Mouse (Mus musculus) kidney, adult 2 months (tissue): ENCODE data around the gene Tmcc1. TPM values are rescaled to one million over a fixed set of nuclear protein-coding genes. Genes with fewer than 3 reads are reported as not detected.

ENCODE experiments used
- DNase-seq: peaks from one replicate; pipeline ENCODE4 v3.0.0; 2021
- H3K27ac ChIP-seq: fragments of 200-500 bp; 2 replicates; pipeline ENCODE4 v1.5.1; 2012; ENCODE audit warnings: low read depth, low read length, control low read depth, inconsistent platforms; ENCODE audit not compliant: insufficient read depth
- H3K27me3 ChIP-seq: fragments of 200-500 bp; replicated peaks from 2 replicates; pipeline ENCODE4 v1.6.1; 2012; ENCODE audit warnings: mild to moderate bottlenecking, moderate library complexity, low read length, inconsistent platforms; ENCODE audit not compliant: control insufficient read depth, insufficient read depth
- H3K36me3 ChIP-seq: fragments of 200-500 bp; 2 replicates; pipeline ENCODE4 v1.6.1; 2012; ENCODE audit warnings: mild to moderate bottlenecking, moderate library complexity, low read length, inconsistent platforms; ENCODE audit not compliant: control insufficient read depth, insufficient read depth
- H3K4me1 ChIP-seq: fragments of 200-500 bp; 2 replicates; pipeline ENCODE4 v1.6.1; 2011; ENCODE audit warnings: low read length; ENCODE audit not compliant: control insufficient read depth, insufficient read depth
- H3K4me3 ChIP-seq: fragments of 200-500 bp; 2 replicates; pipeline ENCODE4 v1.5.1; 2011; ENCODE audit warnings: mild to moderate bottlenecking, low read depth, low read length, control low read depth; ENCODE audit not compliant: insufficient read depth
- CTCF ChIP-seq: fragments of 200-500 bp; conservative IDR thresholded peaks from 2 replicates; pipeline ENCODE4 v1.5.1; 2011; ENCODE audit warnings: low read depth, mild to moderate bottlenecking, control low read depth, low read length, moderate library complexity, mixed read lengths; ENCODE audit not compliant: insufficient read depth, insufficient read length
- POLR2A ChIP-seq: fragments of 200-500 bp; IDR thresholded peaks from one replicate; pipeline ENCODE4 v1.6.1; 2011; ENCODE audit warnings: low read depth, low read length, control low read depth
- WGBS: fragments of 180-500 bp; shearing (Covaris S2); methylation state at CpG from one replicate; pipeline ENCODE4 v1.1.7; 2018; 5-methylcytosine and 5-hydroxymethylcytosine counted together
- polyA plus RNA-seq: library from polyadenylated mRNA; depleted of rRNA; stranded (reverse); fragments of >200 nt; gene quantifications from 2 replicates; pipeline ENCODE4 v1.2.3, GENCODE M21; 2012

Gene Tmcc1
- polyA plus RNA-seq, 1 experiment = 10.1 TPM

DNA sequence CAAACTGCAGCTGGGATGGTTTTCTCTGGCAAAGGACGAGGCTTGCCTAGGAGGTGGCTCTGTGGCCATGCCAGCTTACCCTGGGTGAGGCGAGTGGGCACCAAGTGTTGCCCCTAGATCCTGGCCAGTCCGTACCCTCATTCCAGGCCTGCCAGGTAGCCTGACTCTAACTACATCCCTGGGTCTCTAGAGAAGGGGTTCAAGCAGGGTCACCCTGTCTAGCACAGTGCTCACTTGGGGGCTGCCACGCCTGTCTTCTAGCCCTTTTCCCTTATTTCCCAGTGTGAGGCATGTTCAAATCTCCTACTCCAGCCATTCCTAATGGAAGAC is 187.4 kb downstream of the Tmcc1 start:
- no peak for DNase-seq
- no peaks in the 10 kb centered on the region for H3K27me3 ChIP-seq
- peak overlapping the region; percentile 94 for H3K27ac ChIP-seq
- peaks cover 12% of the 10 kb centered on the region for H3K4me1 ChIP-seq
- H3K36me3 ChIP-seq = no peaks in the 10 kb centered on the region
- no peak for TF ChIP-seq POLR2A
- no peak for TF ChIP-seq CTCF
- 76% methylated on average over 4 of the region's 4 CpGs for WGBS
- H3K4me3 ChIP-seq = no peak overlapping the region

DNA sequence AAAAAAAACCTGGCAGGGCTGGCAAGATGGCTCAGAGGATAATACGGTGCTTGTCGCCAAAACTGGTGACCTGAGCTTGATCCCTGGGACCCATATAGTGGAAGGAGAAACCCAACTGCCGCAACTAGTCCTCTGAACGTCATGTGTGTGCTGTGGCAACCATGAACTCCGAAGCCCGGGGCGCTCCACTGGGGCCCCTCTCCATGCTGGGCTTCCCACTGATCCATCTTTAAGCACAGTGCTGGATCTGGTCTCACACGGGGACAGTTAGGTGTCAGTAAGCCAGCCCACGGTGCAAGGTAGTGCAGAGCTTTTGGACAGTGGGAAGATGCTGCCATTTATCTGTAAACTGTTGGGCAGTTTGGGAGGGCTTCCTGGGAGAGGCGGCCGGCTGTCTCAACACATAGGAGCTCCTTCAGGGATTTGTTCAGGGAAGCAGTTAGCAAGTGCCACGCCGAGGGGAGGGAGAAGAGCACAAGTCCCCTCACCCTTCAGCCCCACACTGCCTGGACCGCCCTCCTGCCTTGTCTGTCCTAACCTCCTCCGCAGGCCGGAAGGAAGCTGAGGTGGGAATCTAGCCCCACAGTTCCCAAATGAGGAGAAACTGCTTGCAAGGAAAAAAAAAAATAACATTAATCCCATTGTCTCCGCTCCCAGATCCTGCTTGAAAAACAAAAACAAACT is 187.9 kb downstream of the Tmcc1 start:
- Histone ChIP-seq H3K4me3 (no peak overlapping the region), H3K27me3 (no peaks in the 10 kb centered on the region), H3K4me1 (peaks cover 12% of the 10 kb centered on the region), H3K27ac (peak overlapping the region; percentile 94), H3K36me3 (no peaks in the 10 kb centered on the region)
- peak; percentile 70 for DNase-seq
- 70% methylated on average over 17 of the region's 17 CpGs for WGBS
- TF ChIP-seq POLR2A (no peak), CTCF (no peak)

DNA sequence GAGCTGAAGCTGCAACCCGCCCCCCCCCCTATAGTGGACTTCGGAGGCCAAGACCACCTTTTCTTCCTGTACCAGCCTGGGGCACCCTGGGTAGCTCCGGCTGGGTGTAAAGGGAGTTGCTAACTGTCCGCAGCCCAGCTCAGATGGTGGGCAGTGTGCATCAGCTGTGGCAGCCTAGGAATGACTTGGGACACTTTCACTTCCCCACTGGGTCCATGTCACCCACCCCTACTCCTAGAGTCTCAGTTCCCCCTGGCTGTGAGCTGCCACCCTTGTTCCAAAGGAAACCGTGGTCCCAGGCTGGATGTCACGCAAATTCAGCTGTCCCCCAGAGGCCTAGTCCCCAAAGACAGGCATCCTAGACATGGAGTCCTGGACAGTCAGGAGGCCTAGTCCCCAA is 188.6 kb downstream of the Tmcc1 start:
- TF ChIP-seq POLR2A (no peak), CTCF (no peak)
- Histone ChIP-seq H3K4me3 (no peak overlapping the region), H3K27ac (peak overlapping the region; percentile 90), H3K4me1 (peaks cover 12% of the 10 kb centered on the region), H3K27me3 (no peaks in the 10 kb centered on the region), H3K36me3 (no peaks in the 10 kb centered on the region)
- WGBS = 83% methylated on average over 6 of the region's 6 CpGs
- DNase-seq = no peak

DNA sequence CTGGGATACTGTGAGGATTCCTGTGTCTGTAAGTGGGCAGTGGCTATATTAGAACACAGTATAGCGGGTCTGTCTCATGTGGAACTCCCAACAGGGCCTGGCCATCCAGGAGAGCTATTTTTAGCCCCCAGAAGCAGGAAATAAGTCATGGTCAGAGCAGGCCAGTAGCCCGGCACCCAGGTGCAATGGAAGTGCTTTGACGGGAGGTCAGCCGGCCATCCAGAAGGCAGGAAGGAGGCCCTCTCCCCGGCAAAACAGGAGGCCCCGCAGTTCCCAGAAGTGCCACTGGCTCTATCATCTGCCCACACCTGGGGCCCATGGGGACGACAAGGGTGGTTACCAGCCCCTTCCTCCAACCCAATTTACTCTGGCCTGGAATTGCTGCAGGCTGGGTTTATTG is 189.2 kb downstream of the Tmcc1 start:
- no peaks in the 10 kb centered on the region for H3K36me3 ChIP-seq
- H3K27ac ChIP-seq = peak overlapping the region; percentile 90
- 47% methylated on average over 7 of the region's 7 CpGs for WGBS
- peaks cover 12% of the 10 kb centered on the region for H3K4me1 ChIP-seq
- DNase-seq = peak; percentile 72
- TF ChIP-seq POLR2A (no peak), CTCF (no peak)
- no peaks in the 10 kb centered on the region for H3K27me3 ChIP-seq
- no peak overlapping the region for H3K4me3 ChIP-seq

DNA sequence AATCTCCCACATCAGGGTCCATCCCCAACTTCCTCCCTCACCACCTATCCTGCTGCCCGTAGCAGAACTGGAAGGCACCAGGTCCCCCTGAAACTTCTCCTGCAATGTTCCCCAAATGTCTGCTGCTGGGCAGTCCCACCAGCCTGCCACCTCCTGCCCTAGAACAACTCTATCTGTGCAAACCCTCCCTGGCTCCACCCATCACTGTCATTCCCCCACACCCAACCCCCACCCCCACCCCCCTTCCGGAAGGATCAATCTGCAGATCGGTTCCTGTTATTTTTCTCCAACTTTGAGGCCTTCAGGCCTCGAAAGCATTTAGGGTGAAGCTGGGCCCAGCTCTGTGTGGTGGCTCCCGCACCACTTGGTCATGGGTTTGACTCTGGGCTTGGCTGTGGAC is 189.8 kb downstream of the Tmcc1 start:
- TF ChIP-seq CTCF = no peak
- TF ChIP-seq POLR2A = no peak
- 69% methylated on average over 5 of the region's 5 CpGs for WGBS
- peaks cover 12% of the 10 kb centered on the region for H3K4me1 ChIP-seq
- no peaks in the 10 kb centered on the region for H3K36me3 ChIP-seq
- no peaks in the 10 kb centered on the region for H3K27me3 ChIP-seq
- H3K27ac ChIP-seq = peak overlapping the region; percentile 90
- H3K4me3 ChIP-seq = no peak overlapping the region
- DNase-seq = no peak

DNA sequence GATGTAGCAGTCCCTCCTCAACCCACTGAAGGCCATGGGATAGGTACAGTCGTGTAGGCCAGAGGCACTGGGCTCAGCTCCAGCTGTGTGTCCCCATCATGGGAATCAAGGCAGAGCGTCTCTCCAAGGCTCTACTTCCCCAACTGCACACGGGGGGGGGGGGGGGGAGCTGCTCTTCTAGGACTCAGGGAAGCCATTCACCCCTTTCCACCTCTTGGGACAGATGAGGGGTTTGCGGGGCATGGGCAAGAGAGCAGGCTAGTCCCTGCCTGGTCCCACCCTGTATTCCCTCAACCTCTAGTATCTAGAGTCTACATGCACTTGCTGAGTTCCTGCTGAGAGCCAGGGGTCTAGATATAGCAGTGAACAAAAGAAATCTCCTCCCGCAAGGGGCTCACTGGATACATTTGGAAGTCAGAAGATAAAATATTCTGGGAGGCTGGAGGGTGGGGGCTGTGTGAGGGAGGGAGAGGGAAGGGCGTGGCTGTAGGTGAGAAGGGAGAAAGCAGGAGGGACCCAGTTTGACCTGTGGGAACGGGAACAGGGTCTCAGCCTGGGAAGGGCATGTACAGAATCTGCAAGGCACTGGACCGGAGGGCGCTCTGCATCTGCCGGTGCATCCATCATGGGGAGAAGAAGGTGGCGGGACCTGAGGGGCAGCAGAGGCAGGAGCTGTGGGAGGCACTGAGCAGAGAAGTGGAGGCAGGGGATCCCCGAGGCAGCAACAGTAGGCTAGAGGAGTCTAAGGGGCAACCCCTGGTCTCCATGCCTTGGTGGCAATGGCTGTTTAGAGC is 190.8 kb downstream of the Tmcc1 start:
- Histone ChIP-seq H3K4me3 (no peak overlapping the region), H3K36me3 (no peaks in the 10 kb centered on the region), H3K4me1 (peaks cover 12% of the 10 kb centered on the region), H3K27me3 (no peaks in the 10 kb centered on the region), H3K27ac (no peak overlapping the region)
- TF ChIP-seq CTCF (no peak), POLR2A (no peak)
- no peak for DNase-seq
- WGBS = 75% methylated on average over 12 of the region's 12 CpGs

DNA sequence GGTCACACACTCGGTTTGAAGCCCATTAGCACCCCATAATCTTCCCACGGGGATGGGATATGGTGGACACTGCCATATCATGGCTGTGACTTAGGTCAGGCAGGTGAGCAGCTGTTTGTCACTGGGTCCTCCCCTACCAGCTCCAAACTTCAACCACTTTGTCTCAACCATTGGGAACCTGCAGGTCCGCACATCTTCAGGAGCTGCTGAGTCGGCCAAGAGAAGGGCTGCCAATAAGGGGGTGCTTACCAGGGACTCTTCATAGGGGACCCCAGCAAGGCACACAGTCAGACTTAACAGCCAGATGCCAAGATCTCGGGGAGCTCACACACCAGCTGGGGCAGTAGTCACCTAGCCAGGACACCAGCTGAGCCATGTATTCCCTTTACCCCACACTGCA is 192.4 kb downstream of the Tmcc1 start:
- Histone ChIP-seq H3K27me3 (no peaks in the 10 kb centered on the region), H3K27ac (no peak overlapping the region), H3K36me3 (no peaks in the 10 kb centered on the region), H3K4me1 (peaks cover under 1% of the 10 kb centered on the region; the same call in 1 of the 2 replicates), H3K4me3 (no peak overlapping the region)
- DNase-seq = no peak
- 94% methylated on average over 5 of the region's 5 CpGs for WGBS
- no peak for TF ChIP-seq CTCF
- no peak for TF ChIP-seq POLR2A
